Mouse (Mus musculus): ENCODE data around the gene Ngrn.

The Ngrn gene

DNA sequence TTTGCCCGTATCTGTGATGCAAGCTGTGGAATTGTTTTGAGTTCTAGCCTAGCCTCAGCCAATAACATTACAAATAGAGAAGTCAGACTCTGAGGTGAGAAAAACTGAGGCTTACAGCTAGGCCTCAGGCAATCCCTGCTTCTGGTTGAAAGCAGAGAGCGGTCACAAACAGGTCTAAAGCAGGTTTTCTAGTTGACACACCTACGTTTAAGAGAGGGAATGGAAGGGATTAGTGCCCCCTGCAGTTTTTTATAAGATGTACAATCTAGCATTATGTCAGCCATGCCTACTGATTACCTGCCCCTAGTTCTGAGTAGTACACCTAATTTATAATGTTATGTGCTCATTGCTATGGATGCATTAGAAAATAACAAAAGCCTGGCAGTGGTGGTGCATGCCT, 46.8 kb downstream of the Ngrn start:
- no peak for DNase-seq (ENCODE audit: low read depth, low spot score)

DNA sequence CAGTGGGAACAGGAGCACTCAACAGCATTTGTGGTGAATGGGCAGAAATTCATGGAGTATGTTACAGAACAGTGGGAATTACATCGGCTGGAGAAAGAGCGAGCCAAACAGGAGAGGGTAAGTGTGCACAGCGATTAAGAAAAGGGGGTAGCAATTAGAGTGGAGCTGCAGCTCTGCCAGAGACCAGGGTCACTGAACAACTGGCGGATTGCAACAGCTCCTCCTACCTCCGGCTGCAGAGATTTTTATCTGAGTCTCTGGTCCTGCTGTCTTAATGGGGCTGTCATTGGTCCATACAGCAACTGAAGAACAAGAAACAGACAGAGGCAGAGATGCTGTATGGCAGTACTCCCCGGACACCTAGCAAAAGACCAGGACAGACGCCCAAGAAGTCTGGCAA, 49.8 kb downstream of the Ngrn start:
- no peak for DNase-seq (ENCODE audit: low read depth, low spot score)
